Mouse (Mus musculus) G1E (cell line): ENCODE data around the gene Ppp2r5c.

ENCODE experiments used
- CTCF ChIP-seq: IDR thresholded peaks from 2 replicates; pipeline ENCODE4 v1.5.1; 2012; ENCODE audit warnings: low read depth, low read length, inconsistent platforms, mixed read lengths
- GATA1 ChIP-seq: IDR thresholded peaks from 2 replicates; pipeline ENCODE4 v1.6.1; 2012; ENCODE audit warnings: borderline replicate concordance, low read length, inconsistent platforms, mixed read lengths
- POLR2AphosphoS5 ChIP-seq: IDR thresholded peaks from 2 replicates; pipeline ENCODE4 v1.6.1; 2012; ENCODE audit warnings: low read depth, low read length, inconsistent platforms; ENCODE audit not compliant: insufficient replicate concordance

- TF ChIP-seq CTCF (no peak), POLR2AphosphoS5 (no peak), GATA1 (no peak)
Measured at GRCm38 (mm10) chr12:110498283-110499224, 51.6 kb downstream of the Ppp2r5c start.
